Mouse (Mus musculus) stomach, postnatal 0 days (tissue): ENCODE results near the gene Cyp8b1. TPM values are rescaled to one million over a fixed set of nuclear protein-coding genes. Genes with fewer than 3 reads are reported as not detected.

Experiments used
- ATAC-seq: fragments of 200-750 bp; cut with Nextera tagmentation; 2 replicates; pipeline ENCODE4 v1.8.0; 2017; ENCODE audit not compliant: low FRiP score, low TSS enrichment
- DNase-seq: peaks from one replicate; pipeline ENCODE4 v3.0.0-alpha.2; 2016; ENCODE audit warnings: low spot score
- H3K27ac ChIP-seq: fragments of 300-500 bp; sonication (generic); replicated peaks from 2 replicates; pipeline ENCODE4 v1.5.1; 2014; ENCODE audit warnings: mild to moderate bottlenecking, control low read depth
- H3K27me3 ChIP-seq: fragments of 300-500 bp; sonication (generic); 2 replicates; pipeline ENCODE4 v1.6.1; 2014; ENCODE audit warnings: low read length; ENCODE audit not compliant: control insufficient read depth, insufficient read depth
- H3K36me3 ChIP-seq: fragments of 300-500 bp; sonication (generic); 2 replicates; pipeline ENCODE4 v1.6.1; 2014; ENCODE audit warnings: low read length, mixed read lengths; ENCODE audit not compliant: control insufficient read depth, insufficient read depth
- H3K4me1 ChIP-seq: fragments of 300-500 bp; sonication (generic); replicated peaks from 2 replicates; pipeline ENCODE4 v1.6.1; 2014; ENCODE audit warnings: antibody characterized with exemption; ENCODE audit not compliant: control insufficient read depth, insufficient read depth
- H3K4me2 ChIP-seq: fragments of 300-500 bp; sonication (generic); replicated peaks from 2 replicates; pipeline ENCODE4 v1.6.1; 2014; ENCODE audit warnings: low read depth, mild to moderate bottlenecking, control low read depth, moderate library complexity
- H3K4me3 ChIP-seq: fragments of 300-500 bp; sonication (generic); 2 replicates; pipeline ENCODE4 v1.5.1; 2014; ENCODE audit warnings: low read depth, low read length, control low read depth
- H3K9ac ChIP-seq: fragments of 300-500 bp; sonication (generic); 2 replicates; pipeline ENCODE4 v1.6.1; 2014; ENCODE audit warnings: mild to moderate bottlenecking, low read length, control low read depth, mixed read lengths
- H3K9me3 ChIP-seq: fragments of 300-500 bp; sonication (generic); 2 replicates; pipeline ENCODE4 v1.6.1; 2016; ENCODE audit warnings: low read length; ENCODE audit not compliant: control insufficient read depth
- CTCF ChIP-seq: IDR thresholded peaks from 2 replicates; pipeline ENCODE4 v1.5.1; 2016; ENCODE audit warnings: antibody characterized with exemption, low read depth, mild to moderate bottlenecking, moderate library complexity
- EP300 ChIP-seq: optimal IDR thresholded peaks from 2 replicates; pipeline ENCODE3; 2016; ENCODE audit warnings: antibody characterized with exemption
- WGBS: fragments of 180-500 bp; shearing (Covaris S2); extraction: QIAGEN DNeasy Blood & Tissue Kit; methylation state at CpG from one replicate; pipeline ENCODE4 v1.1.7; 2014; 5-methylcytosine and 5-hydroxymethylcytosine counted together
- polyA plus RNA-seq: library from polyadenylated mRNA; unstranded; fragments of >200 nt; fragmentation: Nextera tagmentation; extraction: Ambion mirVana; gene quantifications from 2 replicates; pipeline ENCODE4 v1.2.1, GENCODE M21; 2015

Cyp8b1 gene
- polyA plus RNA-seq, 1 experiment from 2014 or later, result 0.85 TPM

DNA sequence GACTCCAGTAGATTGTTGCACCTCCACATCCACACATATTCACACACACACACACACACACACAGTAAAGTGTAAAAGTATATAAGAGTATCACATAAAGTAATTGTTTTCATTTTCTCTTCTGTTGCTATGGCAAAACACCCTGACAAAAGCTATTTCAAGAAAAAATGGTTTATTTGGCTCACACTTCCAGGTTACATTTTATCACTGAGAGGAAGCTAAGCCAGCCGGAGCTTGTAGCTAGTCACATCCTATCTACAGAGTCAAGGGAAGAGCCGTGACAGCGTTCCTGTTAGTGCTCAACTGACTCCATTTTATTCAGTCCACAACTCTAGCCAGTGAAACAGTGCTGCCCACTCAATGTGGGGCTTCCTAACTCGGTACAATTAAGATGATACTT lies 32.3 kb upstream of the Cyp8b1 start:
- Histone ChIP-seq H3K9ac (no peak overlapping the region), H3K27me3 (no peaks in the 10 kb centered on the region), H3K4me1 (peaks cover 2% of the 10 kb centered on the region), H3K27ac (no peak overlapping the region), H3K9me3 (no peaks in the 10 kb centered on the region), H3K4me2 (no peak overlapping the region), H3K4me3 (no peak overlapping the region), H3K36me3 (no peaks in the 10 kb centered on the region)
- WGBS, result 54% methylated on average over 4 of the region's 4 CpGs
- no peak for DNase-seq
- no peak for ATAC-seq
- TF ChIP-seq EP300, result no peak
- no peak for TF ChIP-seq CTCF

DNA sequence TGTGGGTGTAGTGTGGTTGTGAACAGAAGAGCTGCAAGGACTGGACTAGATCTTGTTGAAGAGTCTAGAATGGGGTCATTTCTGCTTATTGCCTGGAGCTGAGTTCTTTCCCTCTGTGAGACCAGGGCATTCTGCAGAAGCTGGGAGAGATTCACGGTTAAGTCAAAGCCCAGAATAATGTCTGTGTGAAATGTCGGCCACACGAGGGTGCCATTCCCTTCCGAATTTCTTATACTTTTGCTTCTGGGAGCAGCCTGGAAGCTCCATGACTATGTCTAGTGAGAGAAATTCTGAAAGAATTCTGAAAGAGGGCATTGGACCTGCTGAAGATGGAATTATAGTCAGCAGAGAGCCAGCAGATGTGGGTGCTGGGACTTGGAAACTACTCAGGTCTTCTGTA lies 31.7 kb upstream of the Cyp8b1 start:
- peak; percentile 71 for DNase-seq
- no peak overlapping the region for H3K27ac ChIP-seq
- no peak overlapping the region for H3K4me3 ChIP-seq
- peaks cover under 1% of the 10 kb centered on the region for H3K4me1 ChIP-seq
- H3K36me3 ChIP-seq, result no peaks in the 10 kb centered on the region
- 9% methylated on average over 4 of the region's 4 CpGs for WGBS
- no peak overlapping the region for H3K9ac ChIP-seq
- ATAC-seq, result no peak
- H3K4me2 ChIP-seq, result no peak overlapping the region
- TF ChIP-seq EP300, result no peak
- TF ChIP-seq CTCF, result peak; percentile 86
- H3K27me3 ChIP-seq, result no peaks in the 10 kb centered on the region
- no peaks in the 10 kb centered on the region for H3K9me3 ChIP-seq

DNA sequence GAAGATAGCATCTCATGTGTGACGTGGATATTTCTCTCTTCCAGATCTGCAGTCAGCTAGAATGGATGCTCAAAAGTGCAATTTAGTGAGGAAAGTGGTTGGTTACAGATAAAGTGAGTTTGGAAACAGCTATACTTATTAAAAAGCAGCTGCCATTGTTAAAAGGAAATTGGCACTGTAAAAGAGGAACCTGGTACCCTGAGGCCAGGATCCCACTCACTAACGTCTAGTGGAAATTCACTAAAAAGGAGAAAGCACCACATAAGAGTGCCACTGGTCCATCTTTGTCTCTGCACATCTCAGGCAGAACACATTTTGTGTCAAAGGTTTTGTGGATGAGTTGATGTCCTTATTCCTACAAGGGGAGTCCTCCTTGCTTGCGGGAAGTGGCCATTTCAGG lies 27.5 kb upstream of the Cyp8b1 start:
- no peak for TF ChIP-seq EP300
- no peak for TF ChIP-seq CTCF
- H3K4me2 ChIP-seq, result no peak overlapping the region
- H3K4me3 ChIP-seq, result no peak overlapping the region
- 86% methylated on average over 3 of the region's 3 CpGs for WGBS
- DNase-seq, result no peak
- no peak overlapping the region for H3K27ac ChIP-seq
- ATAC-seq, result no peak
- H3K4me1 ChIP-seq, result no peaks in the 10 kb centered on the region
- no peaks in the 10 kb centered on the region for H3K27me3 ChIP-seq
- no peak overlapping the region for H3K9ac ChIP-seq
- H3K36me3 ChIP-seq, result no peaks in the 10 kb centered on the region
- no peaks in the 10 kb centered on the region for H3K9me3 ChIP-seq

DNA sequence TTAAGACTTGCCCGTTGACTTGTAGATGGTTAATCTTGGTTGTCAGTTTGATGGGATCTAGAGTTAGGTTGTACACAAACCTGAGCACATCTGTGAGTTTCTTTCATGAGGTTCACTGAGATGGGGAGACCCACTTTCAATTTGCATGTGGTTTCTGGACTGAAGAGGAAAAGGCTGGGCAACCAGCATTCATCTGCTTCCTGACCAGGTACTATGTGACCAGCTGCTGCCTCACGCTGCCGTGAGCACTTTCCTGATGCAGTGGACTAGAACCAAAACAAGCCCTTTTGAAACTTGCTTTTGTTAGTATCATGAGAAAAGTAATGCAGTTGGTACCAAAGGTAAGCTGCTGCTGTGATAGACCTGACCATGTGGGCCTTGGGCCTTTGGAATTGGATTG lies 26.9 kb upstream of the Cyp8b1 start:
- H3K4me3 ChIP-seq, result no peak overlapping the region
- H3K36me3 ChIP-seq, result no peaks in the 10 kb centered on the region
- ATAC-seq, result no peak
- no peaks in the 10 kb centered on the region for H3K27me3 ChIP-seq
- H3K9ac ChIP-seq, result no peak overlapping the region
- TF ChIP-seq CTCF (no peak), EP300 (no peak)
- DNase-seq, result no peak
- no peak overlapping the region for H3K27ac ChIP-seq
- no peaks in the 10 kb centered on the region for H3K9me3 ChIP-seq
- no peaks in the 10 kb centered on the region for H3K4me1 ChIP-seq
- whole genome bisulfite sequencing, result 82% methylated on average over 3 of the region's 3 CpGs
- no peak overlapping the region for H3K4me2 ChIP-seq

DNA sequence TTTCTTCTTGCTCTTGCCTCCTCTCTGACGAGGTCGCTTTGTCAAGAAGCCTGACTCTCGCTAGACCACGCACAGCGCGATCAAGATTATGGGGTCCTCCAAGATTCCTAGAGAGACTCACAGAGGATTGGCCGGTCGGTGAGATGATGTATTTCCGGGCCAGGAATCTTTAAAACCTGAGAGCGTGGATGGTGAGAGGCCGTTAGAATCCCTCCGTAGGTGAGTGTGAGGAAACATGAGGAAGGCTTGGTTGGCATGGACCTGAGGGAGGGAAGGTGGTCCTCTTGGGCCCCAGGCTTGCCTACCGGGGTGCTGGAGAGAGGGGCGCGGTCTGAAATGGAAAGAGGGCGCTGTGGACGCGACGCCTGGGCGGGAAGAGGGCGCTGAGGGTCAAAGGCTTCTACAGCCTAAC lies 21.8 kb upstream of the Cyp8b1 start:
- no peak for DNase-seq
- TF ChIP-seq CTCF, result no peak
- TF ChIP-seq EP300, result no peak
- no peaks in the 10 kb centered on the region for H3K4me1 ChIP-seq
- ATAC-seq, result peak; percentile 45
- H3K36me3 ChIP-seq, result no peaks in the 10 kb centered on the region
- H3K9me3 ChIP-seq, result no peaks in the 10 kb centered on the region
- peak overlapping the region; percentile 33 for H3K4me3 ChIP-seq
- no peaks in the 10 kb centered on the region for H3K27me3 ChIP-seq
- 48% methylated on average over 21 of the region's 21 CpGs for WGBS
- H3K9ac ChIP-seq, result 0 out of 2 replicates have a peak overlapping the region, but pooled peaks have one; percentile 31
- H3K4me2 ChIP-seq, result peak overlapping the region; percentile 42
- no peak overlapping the region for H3K27ac ChIP-seq

DNA sequence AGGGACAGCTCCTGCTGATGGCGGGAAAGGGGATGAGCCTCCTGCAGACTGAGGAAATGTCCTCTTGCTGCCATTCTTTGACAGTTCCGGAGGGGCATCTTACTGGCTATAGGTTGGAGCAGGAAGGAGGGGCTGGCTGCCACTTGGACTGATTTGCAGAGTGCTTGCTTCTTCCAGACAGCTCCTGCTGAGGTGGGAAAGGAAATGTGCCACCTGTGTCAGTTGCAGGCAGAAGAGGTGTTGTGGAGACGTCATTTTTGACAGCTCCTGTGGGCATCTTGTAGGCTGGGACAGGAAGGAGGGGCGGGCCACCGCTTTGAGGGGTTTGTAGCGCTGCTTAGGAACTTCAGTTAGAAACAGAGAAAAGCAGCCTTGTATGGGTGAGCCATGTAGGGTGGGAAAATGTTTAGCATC lies 21.4 kb upstream of the Cyp8b1 start:
- H3K27me3 ChIP-seq, result no peaks in the 10 kb centered on the region
- H3K9me3 ChIP-seq, result no peaks in the 10 kb centered on the region
- H3K4me2 ChIP-seq, result peak overlapping the region; percentile 42; the same call in 1 of the 2 replicates
- H3K27ac ChIP-seq, result no peak overlapping the region
- peak; percentile 10; the same call in 1 of the 2 replicates for ATAC-seq
- TF ChIP-seq CTCF, result no peak
- TF ChIP-seq EP300, result no peak
- no peak overlapping the region for H3K9ac ChIP-seq
- H3K36me3 ChIP-seq, result no peaks in the 10 kb centered on the region
- DNase-seq, result no peak
- no peaks in the 10 kb centered on the region for H3K4me1 ChIP-seq
- H3K4me3 ChIP-seq, result no peak overlapping the region; the same call in 1 of the 2 replicates
- WGBS, result 72% methylated on average over 6 of the region's 6 CpGs
